Mouse (Mus musculus): ENCODE data around the gene Sec14l4. TPM values are rescaled to one million over a fixed set of nuclear protein-coding genes. Genes with fewer than 3 reads are reported as not detected.

The Sec14l4 gene
- total and polyA plus RNA-seq, 2 experiments from 2014 or later, result 0.05 TPM; not detected in 1

GRCm38 (mm10) chr11:4043081-4043480 is 11.8 kb downstream of the Sec14l4 start:
- H3K27me3 ChIP-seq (ENCODE audit: insufficient read depth, low read length), result no peaks in the 10 kb centered on the region
- TF ChIP-seq CTCF (IDR thresholded peaks at IDR 0.05), result no peak
- 94% methylated on average over 7 of the region's 7 CpGs for WGBS
- no peak overlapping the region for H3K4me2 ChIP-seq (ENCODE audit: low read depth, low read length, poor library complexity, severe bottlenecking)
- no peaks in the 10 kb centered on the region for H3K36me3 ChIP-seq (ENCODE audit: insufficient read depth, low read length)
- ATAC-seq (ENCODE audit: low FRiP score) (no peak), DNase-seq (ENCODE audit: low spot score) (no peak)
- H3K4me3 ChIP-seq (ENCODE audit: low read depth, low read length), result no peak overlapping the region
- H3K27ac ChIP-seq (ENCODE audit: low read depth, low read length), result no peak overlapping the region
- no peaks in the 10 kb centered on the region for H3K4me1 ChIP-seq (ENCODE audit: insufficient read depth, low read length)
- H3K9me3 ChIP-seq (ENCODE audit: low read length), result no peaks in the 10 kb centered on the region
- H3K9ac ChIP-seq (replicated peaks; ENCODE audit: low read length, poor library complexity, severe bottlenecking), result no peak overlapping the region

GRCm38 (mm10) chr11:4046526-4046925 is 15.3 kb downstream of the Sec14l4 start:
- no peak for DNase-seq (ENCODE audit: low spot score)

GRCm38 (mm10) chr11:4047766-4048165 is 16.5 kb downstream of the Sec14l4 start:
- H3K4me3 ChIP-seq (ENCODE audit: low read depth, low read length), result no peak overlapping the region
- H3K9ac ChIP-seq (replicated peaks; ENCODE audit: low read length, poor library complexity, severe bottlenecking), result no peak overlapping the region
- no peak for DNase-seq (ENCODE audit: low spot score)
- H3K9me3 ChIP-seq (ENCODE audit: low read length), result no peaks in the 10 kb centered on the region
- H3K4me1 ChIP-seq (ENCODE audit: insufficient read depth, low read length), result no peaks in the 10 kb centered on the region
- no peak overlapping the region for H3K27ac ChIP-seq (ENCODE audit: low read depth, low read length)
- H3K27me3 ChIP-seq (ENCODE audit: insufficient read depth, low read length), result no peaks in the 10 kb centered on the region
- no peaks in the 10 kb centered on the region for H3K36me3 ChIP-seq (ENCODE audit: insufficient read depth, low read length)
- no peak overlapping the region for H3K4me2 ChIP-seq (ENCODE audit: low read depth, low read length, poor library complexity, severe bottlenecking)
- TF ChIP-seq CTCF (IDR thresholded peaks at IDR 0.05), result no peak
- 93% methylated on average over 2 of the region's 2 CpGs for WGBS
- no peak for ATAC-seq (ENCODE audit: low FRiP score)

More at GRCm38 (mm10) chr11:4046526-4046925, 15.3 kb downstream of the Sec14l4 start:
- no peak overlapping the region for H3K27ac ChIP-seq (ENCODE audit: low read depth, low read length)
- no peak overlapping the region for H3K9ac ChIP-seq (replicated peaks; ENCODE audit: low read length, poor library complexity, severe bottlenecking)
- H3K36me3 ChIP-seq (ENCODE audit: insufficient read depth, low read length), result no peaks in the 10 kb centered on the region
- no peaks in the 10 kb centered on the region for H3K4me1 ChIP-seq (ENCODE audit: insufficient read depth, low read length)
- no peaks in the 10 kb centered on the region for H3K27me3 ChIP-seq (ENCODE audit: insufficient read depth, low read length)
- H3K4me3 ChIP-seq (ENCODE audit: low read depth, low read length), result no peak overlapping the region
- WGBS, result 81% methylated on average over 5 of the region's 5 CpGs
- no peak for TF ChIP-seq CTCF (IDR thresholded peaks at IDR 0.05)
- no peaks in the 10 kb centered on the region for H3K9me3 ChIP-seq (ENCODE audit: low read length)
- ATAC-seq (ENCODE audit: low FRiP score), result no peak
- H3K4me2 ChIP-seq (ENCODE audit: low read depth, low read length, poor library complexity, severe bottlenecking), result no peak overlapping the region

GRCm38 (mm10) chr11:4048438-4048837 is 17.2 kb downstream of the Sec14l4 start:
- ATAC-seq (ENCODE audit: low FRiP score), result no peak
- Histone ChIP-seq H3K27ac (ENCODE audit: low read depth, low read length) (no peak overlapping the region), H3K4me3 (ENCODE audit: low read depth, low read length) (no peak overlapping the region), H3K9me3 (ENCODE audit: low read length) (no peaks in the 10 kb centered on the region), H3K36me3 (ENCODE audit: insufficient read depth, low read length) (no peaks in the 10 kb centered on the region), H3K27me3 (ENCODE audit: insufficient read depth, low read length) (no peaks in the 10 kb centered on the region), H3K9ac (replicated peaks; ENCODE audit: low read length, poor library complexity, severe bottlenecking) (no peak overlapping the region), H3K4me2 (ENCODE audit: low read depth, low read length, poor library complexity, severe bottlenecking) (no peak overlapping the region), H3K4me1 (ENCODE audit: insufficient read depth, low read length) (no peaks in the 10 kb centered on the region)
- no peak for DNase-seq (ENCODE audit: low spot score)
- 87% methylated on average over 6 of the region's 6 CpGs for WGBS
- no peak for TF ChIP-seq CTCF (IDR thresholded peaks at IDR 0.05)

- no peaks in the 10 kb centered on the region for H3K27me3 ChIP-seq (ENCODE audit: insufficient read depth, low read length)
- H3K27ac ChIP-seq (ENCODE audit: low read depth, low read length), result no peak overlapping the region
- H3K9ac ChIP-seq (replicated peaks; ENCODE audit: low read length, poor library complexity, severe bottlenecking), result no peak overlapping the region
- DNase-seq (ENCODE audit: low spot score), result peak; percentile 68
- no peak overlapping the region for H3K4me2 ChIP-seq (ENCODE audit: low read depth, low read length, poor library complexity, severe bottlenecking)
- 26% methylated on average over 5 of the region's 5 CpGs for WGBS
- H3K9me3 ChIP-seq (ENCODE audit: low read length), result no peaks in the 10 kb centered on the region
- H3K4me1 ChIP-seq (ENCODE audit: insufficient read depth, low read length), result no peaks in the 10 kb centered on the region
- peak; percentile 88 for TF ChIP-seq CTCF (IDR thresholded peaks at IDR 0.05)
- H3K36me3 ChIP-seq (ENCODE audit: insufficient read depth, low read length), result no peaks in the 10 kb centered on the region
- no peak for ATAC-seq (ENCODE audit: low FRiP score)
- H3K4me3 ChIP-seq (ENCODE audit: low read depth, low read length), result no peak overlapping the region
These were observed 22.3 kb downstream of the Sec14l4 start for GRCm38 (mm10) chr11:4053586-4053985.

- H3K27me3 ChIP-seq (ENCODE audit: insufficient read depth, low read length), result no peaks in the 10 kb centered on the region
- H3K4me3 ChIP-seq (ENCODE audit: low read depth, low read length), result no peak overlapping the region
- no peaks in the 10 kb centered on the region for H3K36me3 ChIP-seq (ENCODE audit: insufficient read depth, low read length)
- H3K9ac ChIP-seq (replicated peaks; ENCODE audit: low read length, poor library complexity, severe bottlenecking), result no peak overlapping the region
- ATAC-seq (ENCODE audit: low FRiP score), result no peak
- no peak overlapping the region for H3K4me2 ChIP-seq (ENCODE audit: low read depth, low read length, poor library complexity, severe bottlenecking)
- 75% methylated on average over 5 of the region's 5 CpGs for WGBS
- H3K9me3 ChIP-seq (ENCODE audit: low read length), result no peaks in the 10 kb centered on the region
- no peak for DNase-seq (ENCODE audit: low spot score)
- TF ChIP-seq CTCF (IDR thresholded peaks at IDR 0.05), result no peak
- H3K27ac ChIP-seq (ENCODE audit: low read depth, low read length), result no peak overlapping the region
- no peaks in the 10 kb centered on the region for H3K4me1 ChIP-seq (ENCODE audit: insufficient read depth, low read length)
These were observed 29.8 kb downstream of the Sec14l4 start for GRCm38 (mm10) chr11:4060866-4061575.

Measured in midbrain, postnatal 0 days (tissue).